Mouse (Mus musculus) c-Kit-negative CD71-positive TER-119-positive erythroid progenitor cells, embryonic 14.5 days (primary cell): ENCODE measurements around the gene Tax1bp1.

Source experiments
- DNase-seq: peaks from one replicate; pipeline ENCODE4 v3.0.0-alpha.2; 2013; ENCODE audit warnings: low read depth, low spot score

Tax1bp1 gene

DNA sequence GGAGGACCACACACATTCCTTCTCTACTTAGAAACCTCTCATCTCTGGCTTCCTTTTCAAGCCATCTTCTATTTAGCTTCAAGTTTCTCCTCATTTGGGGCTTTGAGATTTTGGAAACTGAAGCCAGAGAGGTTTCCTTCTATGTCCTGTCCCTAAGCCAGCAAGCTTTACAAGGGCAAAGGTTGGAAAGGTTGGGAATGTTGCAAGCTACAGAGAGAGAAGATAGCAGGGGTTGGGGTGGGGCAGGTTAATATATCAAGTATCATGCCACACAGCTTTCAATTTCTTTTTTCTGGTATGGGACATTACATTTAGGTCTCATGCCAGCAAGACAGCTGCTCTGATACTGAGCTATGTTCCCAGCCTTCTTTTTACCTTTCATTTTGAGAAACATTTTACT lies 8.2 kb upstream of the Tax1bp1 start:
- DNase-seq: no peak

- DNase-seq: no peak
These were observed 5.7 kb upstream of the Tax1bp1 start for GRCm38 (mm10) chr6:52707815-52708214.

DNA sequence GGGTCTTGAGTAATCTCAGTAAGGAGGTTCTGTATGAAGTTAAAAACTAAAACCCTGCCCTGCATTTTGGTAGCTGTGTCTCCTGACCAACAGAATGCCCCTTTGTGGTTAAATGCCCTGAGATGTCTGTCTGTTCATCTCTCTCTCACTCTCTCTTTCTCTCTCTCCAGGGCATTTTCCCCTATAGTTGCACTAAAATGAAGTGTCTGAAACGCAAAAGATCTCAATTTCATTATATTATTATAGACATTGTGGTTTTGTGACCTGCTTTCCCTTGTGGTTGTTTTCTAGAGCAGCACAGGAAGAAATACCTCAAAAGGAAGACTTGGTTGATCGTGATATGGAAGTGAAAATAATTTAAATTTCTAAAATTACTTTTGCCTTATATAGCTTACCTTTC lies 966 bp upstream of the Tax1bp1 start:
- no peak for DNase-seq

- peak; percentile 74 for DNase-seq
These were observed 474 bp downstream of the Tax1bp1 start for GRCm38 (mm10) chr6:52713897-52714509.

- DNase-seq: no peak
These were observed 4.1 kb downstream of the Tax1bp1 start for GRCm38 (mm10) chr6:52717493-52718192.

DNA sequence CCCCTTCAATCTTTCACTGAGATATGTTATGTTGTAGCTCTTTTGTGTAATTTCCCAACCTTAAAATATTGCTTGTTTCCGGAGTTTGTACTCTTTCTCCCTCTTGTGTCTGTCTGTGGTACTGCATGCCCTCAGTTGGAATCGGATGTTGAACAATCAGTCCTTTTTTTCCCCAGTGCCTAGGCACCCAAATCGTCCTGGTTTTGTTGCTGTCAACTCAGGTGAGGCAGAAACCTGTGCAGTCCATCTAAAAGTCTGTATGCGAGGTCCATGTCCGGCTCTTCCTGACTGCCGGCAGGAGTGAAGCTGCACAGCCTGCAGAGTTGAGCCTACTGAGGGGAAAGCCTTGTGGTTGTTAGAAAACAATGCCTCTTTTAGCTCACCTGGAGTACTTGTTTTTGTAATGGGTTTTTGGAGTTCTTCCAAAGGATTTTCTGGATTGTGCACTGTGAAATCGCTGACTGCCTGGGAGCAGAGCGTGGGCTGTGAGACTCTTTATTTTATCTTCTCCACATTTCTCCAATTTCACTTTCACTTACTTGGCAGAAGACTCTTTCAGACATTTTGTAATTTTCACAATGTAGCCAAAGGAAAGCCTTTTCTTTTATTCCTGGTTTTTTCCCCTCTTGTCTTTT lies 11.4 kb downstream of the Tax1bp1 start:
- DNase-seq: peak; percentile 40

- DNase-seq: no peak
These were observed 16.8 kb downstream of the Tax1bp1 start for GRCm38 (mm10) chr6:52730338-52730737.

DNA sequence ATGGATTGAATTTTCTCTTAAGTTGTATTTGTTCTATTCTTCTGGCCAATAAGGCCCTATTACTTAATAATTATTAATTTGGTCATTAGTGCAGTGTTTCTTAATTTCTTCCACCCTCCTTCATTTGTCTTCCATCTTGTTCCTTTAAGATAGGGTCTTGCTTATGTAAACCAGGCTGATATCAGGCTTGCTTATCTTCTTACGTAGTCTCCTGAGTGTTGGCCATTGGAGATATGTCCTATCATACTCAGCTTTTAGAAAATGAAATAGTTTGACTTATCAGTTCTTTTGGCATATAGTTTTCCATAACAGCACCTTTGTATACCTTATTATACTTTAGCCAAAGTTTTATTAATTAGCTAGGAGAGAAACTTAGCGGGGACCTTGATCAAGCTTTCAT lies 21.1 kb downstream of the Tax1bp1 start:
- no peak for DNase-seq

DNA sequence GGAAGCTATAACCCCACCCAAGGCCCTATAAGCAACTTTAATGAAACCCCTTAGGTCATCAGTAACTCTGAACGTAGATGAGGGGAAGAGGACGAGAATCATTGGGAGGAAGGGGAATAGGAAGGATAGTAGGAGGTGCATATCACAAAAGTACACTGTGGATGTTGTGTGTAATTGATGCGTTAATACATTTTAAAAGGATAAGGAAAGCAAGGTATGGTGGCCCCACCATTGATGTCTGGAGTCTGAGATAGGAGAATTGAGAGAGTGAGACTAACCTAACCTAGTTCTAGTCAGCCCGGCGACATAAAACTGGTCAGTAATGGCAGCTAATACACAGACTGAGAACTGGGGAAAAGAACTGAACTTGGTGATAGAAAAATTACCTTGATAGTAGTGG lies 39.3 kb downstream of the Tax1bp1 start:
- no peak for DNase-seq

DNA sequence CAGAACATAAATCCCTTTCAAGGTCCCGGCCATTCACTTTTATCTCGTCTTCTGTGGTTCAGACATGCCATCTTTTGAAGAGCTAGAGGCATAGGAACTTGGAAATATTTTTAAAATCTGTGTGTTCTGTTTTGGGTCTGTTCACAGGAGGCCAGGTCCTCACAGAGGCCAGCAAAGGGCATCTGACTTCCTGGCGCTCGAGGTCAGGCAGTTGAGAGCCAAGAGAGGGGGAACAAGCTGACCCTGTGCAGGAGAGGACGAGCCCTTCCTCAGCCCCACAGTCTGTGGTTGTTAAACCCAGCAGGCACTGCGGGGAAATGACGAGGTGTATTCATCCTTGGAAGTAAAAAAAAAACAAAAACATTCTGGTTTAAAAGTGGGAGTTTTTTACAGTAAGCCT lies 51.7 kb downstream of the Tax1bp1 start:
- DNase-seq: no peak

DNA sequence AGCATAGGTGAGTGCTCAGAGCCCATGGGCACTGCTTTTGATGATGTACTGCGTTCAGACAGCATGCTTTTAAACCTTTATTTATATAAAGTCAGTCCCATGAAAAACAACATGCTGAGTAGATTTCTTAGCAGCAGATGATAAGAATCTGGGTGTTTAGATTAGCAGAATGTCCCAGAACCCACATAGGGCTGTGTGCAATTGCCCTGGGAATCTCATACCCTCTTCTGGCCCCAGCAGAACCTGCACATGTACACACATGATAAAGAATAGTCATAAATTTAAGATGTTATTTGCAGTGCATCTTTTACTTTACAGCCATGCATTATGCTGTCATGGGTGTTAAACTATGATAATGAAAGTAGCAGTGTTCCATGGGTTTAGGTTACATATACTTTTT lies 57.3 kb downstream of the Tax1bp1 start:
- DNase-seq: no peak

DNA sequence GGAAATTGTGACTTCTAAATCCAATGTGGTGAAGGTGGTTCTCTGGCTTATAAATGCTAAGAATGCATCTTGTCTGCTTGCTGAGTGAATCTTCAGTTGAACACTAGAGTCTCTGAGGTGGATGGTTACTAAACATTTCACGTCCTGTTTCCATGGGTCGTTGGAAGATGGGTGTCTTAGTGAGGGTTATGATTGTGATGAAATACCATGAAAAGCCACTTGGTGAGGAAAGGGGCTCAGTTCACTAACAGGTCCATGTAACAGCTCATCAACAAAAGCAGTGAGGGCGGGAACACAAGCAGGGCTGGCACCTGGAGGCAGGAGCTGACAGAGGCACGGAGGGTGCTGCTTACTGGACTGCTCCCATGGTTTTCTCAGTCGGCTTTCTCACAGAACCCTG lies 59.6 kb downstream of the Tax1bp1 start:
- no peak for DNase-seq

DNA sequence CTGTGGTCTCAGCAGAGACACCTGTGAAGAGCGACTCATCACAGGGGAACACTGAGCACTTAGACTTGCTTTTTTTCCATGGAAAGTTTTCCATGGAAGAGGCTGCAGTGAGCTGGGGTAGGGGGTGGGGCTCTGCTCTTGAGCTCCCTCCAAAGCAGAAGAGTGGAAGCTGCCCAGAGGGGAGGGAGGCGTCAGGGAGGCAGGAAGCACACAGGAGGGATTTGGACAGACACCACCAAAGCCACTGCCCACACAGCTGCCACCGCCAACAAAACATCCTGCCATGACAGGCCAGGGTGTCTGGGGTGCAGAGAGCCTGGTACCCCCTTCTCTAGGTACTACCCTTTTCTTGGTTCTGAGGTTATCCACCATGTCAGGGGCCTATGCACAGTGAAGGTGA lies 61.8 kb downstream of the Tax1bp1 start:
- DNase-seq: no peak

DNA sequence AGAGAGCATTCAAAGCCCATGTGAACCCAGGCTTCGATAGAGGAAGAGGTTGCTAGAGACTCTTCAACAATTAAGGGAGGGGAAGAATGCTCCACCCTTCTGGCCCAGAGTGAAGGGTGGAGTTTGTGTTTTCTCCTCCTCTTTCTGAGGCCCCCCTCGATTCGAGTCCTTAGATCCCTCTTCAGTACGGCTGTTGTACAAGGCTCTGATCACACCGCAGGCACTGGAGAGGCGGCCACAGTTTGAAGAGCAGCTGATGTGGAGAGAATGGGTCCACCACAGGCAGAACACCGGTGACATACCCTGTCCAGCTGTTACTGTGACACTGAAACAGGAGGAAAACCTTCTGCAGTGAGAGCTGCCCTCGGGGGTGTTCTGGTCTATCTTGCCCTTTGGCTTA lies 62.4 kb downstream of the Tax1bp1 start:
- no peak for DNase-seq

- no peak for DNase-seq
These were observed 63.5 kb downstream of the Tax1bp1 start for GRCm38 (mm10) chr6:52777034-52777433.

DNA sequence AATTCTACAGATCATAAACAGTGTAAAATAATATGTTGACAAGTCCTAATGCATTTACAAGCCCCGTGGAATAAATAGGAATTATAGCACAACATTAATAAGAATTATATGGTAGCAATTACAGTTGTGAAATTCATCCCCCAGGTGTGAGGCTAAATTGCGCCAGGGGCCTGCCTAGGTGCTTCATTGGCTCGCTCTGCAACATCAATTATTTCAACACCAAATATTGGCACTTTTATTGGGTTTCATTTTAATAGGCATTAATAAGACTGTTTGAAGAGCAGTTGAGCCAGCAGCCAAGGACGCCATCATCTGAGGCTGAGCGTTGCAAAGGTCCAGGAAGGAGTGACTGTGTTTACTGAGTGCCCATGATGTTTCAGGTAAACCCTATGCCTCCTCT lies 65.0 kb downstream of the Tax1bp1 start:
- no peak for DNase-seq

DNA sequence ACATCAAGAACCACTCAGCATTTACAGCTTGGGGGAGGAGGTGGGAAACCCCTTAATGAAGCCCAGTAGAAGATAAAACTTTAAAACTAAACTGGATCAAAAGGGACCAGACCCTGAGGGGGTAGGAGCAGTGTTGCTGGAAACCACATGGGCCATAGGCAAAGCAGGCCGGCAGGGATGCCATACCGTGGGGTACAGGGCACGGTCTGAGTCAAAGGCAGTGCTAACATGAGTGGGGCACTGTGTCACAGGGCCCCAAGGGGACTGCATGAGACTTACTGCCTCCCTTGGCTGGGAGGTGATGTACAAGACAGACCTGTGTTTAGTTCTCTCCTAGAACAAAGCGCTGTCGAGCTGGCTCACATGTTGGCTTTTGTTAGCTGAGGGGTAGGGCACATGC lies 66.0 kb downstream of the Tax1bp1 start:
- no peak for DNase-seq

DNA sequence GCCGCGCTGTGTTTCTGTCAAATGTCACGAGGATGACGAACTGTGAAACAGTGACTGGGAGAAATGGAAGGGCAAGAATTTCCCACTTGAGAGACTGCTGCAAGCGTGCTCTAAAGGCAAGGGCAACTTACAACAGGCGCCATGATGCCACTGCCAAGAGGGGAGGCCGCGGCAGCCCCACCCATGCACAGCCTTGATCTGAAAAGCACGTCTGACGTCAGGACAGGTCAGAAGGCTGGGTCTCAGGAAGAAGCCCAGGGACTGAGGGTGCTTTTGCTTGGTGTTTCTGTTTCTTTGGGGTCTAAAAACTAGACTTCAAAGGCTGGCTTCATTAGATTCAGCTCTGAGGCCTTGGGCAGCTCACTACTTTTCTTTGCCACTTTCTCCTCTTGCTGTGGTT lies 76.8 kb downstream of the Tax1bp1 start:
- no peak for DNase-seq

GRCm38 (mm10) chr6:52790781-52791180 lies 77.3 kb downstream of the Tax1bp1 start:
- no peak for DNase-seq

DNA sequence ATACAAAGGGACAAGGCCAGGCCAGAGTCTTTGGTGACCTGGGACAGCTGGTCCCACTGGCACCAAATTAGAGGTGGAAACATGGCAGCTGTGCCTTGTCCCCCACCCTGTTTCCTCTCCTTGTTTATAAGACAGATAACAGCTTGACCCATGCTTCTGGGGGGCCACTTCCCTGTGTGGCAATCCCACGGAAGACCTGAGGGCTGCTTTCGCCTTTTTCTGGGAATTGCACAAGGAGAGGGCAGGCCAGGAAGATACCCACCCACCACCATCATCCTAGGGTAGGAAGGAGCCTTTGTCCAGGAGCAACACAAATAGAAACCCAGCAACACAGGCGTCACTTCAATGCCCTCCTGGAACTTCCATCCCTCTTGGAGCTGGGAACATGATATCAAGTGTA lies 78.9 kb downstream of the Tax1bp1 start:
- DNase-seq: no peak

DNA sequence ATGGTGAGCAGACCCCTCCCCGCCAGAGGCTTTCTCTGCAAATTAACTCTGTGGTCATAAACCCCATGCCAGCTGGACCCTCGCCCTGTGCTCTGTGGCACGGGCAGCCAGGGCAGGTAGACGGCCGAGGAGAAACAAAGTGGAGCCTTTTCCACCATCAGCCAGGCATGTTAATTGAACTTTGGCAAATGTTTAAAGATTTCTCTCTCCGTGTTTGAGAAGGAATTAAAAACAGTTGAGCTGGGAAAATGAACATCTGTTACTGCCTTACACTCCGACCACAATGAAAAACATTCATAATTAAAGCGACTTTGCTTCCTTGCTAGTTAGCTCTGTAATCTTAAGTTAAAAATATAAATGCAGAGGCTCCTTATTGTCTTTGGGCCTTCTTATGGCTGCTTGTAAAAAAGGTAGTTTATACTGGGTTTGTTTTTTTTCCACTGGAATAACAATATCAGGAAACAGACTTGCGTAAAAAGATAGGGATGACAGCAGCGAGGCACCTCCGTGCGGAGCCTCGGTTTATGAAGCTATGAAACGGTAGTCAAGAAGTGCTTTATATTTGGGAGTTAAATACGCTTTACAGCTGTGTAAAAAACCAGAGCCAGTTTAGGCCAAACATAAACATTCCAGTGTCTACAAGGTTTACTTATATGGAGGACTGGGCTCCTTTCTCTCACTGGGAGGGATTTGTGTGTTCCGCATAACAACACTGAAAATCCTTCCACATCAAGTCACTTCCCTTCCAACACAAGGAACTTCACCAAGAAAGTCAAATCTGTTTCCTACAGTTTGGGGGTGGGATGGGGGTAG lies 81.7 kb downstream of the Tax1bp1 start:
- DNase-seq: no peak

DNA sequence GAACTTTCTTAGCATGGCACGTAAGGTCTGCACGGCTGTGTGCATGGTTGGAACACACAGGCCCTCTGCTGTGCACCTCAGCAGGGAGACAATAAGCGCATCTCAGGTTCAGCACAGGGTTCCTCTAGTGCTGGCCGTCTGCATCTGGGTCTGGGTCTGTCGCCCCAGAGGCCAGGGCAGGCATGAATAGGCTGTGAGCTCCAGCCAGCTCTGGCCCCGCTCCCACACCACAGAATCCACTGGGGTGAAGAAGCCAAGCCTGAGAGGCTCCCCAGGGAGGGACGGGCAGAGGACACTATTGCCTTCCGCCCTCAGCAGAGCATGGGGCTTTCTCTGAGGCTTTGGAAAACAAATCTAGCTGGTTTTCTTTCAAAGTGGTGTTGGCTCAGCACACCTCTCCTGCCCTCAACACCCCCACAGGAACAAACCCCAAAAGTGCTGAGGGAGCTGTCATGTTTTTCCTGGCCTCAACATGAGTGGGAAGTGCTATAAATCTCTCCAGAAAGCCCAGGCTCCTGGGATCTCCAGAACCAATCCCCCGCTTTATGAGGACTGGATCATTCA lies 82.6 kb downstream of the Tax1bp1 start:
- no peak for DNase-seq
